Mouse (Mus musculus): ENCODE results near the gene Map1b. TPM values are rescaled to one million over a fixed set of nuclear protein-coding genes. Genes with fewer than 3 reads are reported as not detected.

The Map1b gene
- total RNA-seq, 1 experiment from 2014 or later: 69.6 TPM

DNA sequence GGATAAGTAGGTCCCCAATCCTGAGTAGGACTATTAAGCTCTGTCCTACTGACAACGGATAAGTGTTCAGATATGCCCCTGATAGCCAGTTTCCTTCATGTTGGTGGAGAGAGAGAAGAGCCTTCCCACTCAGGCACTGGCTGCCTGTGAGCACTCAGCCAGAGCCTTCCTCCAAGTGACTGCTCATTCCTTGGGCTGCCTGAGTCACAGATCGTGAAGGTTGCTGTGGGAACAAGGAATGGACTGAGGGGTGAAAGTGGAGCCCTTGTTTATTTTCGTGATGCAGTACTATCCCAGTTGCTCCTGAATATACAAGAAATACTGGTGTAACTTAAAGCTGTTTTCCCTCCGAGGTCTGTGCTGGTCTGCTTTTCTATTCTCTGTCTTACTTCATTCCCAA is 117.0 kb downstream of the Map1b start:
- DNase-seq: no peak

DNA sequence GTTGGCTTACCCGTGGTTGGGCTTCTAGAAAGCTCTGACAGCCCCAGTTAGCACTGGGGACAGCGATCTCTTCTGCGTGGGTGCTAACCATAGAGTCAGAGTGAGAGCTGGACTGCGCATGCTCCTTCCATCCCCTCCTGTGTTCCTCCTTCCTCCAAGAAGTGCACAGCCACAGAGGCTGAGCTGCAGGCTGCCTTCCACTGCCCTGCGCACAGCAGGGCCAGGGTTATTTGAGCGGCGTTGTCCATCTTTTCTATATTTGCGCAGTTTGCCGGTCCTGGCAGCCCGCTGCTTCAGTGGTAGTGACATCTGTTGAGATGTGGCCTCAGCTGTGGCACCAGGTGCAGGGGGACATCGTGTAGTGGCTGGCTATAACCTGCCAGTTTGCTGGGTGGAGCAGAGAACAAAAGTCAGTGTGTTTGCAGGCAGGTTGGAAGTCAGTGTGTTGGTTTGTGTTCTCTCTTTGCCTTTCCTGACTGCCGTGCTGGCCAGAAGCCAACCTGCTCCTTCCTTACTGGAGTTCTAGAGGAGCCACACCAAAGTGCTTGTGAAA is 118.1 kb downstream of the Map1b start:
- peak; percentile 62 for DNase-seq

DNA sequence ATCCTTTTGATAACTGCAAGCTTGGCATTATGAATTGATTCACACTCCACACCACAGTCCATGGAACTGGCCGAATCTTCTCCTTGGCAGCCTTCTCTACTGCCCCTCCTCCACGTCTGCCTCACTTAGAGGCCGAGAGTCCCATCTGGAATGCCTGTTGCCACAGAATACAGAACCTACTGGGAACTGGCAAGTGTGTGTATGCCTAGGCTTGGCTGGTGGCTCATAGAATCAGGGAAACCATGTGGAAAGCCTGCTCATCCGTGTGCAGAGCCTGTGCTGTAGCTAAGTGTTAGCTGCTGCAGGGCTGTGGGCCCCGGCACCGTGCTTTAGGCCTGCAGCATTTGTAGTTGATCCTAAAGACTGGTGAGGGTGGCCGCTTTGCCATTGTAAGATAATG is 119.1 kb downstream of the Map1b start:
- DNase-seq: no peak

DNA sequence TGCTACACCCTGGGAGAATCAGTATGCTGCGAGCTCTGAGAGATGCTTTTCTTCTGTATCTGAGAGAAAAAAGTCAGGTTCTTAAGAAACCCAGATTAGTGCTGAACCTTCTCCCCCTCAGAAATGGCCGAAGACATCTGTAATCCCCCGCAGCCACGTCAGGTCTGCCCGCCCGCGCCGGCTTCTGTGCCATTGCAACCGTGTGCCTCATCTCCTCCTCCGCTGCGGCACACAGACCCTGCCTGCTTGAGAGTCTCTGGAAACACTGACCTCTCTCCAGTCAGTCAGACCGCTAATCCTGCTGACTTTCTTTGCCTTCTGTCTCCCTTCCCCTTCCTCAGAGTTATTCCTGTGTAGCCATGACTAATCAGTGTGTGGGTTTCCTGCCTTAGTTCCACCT is 120.8 kb downstream of the Map1b start:
- no peak for DNase-seq

DNA sequence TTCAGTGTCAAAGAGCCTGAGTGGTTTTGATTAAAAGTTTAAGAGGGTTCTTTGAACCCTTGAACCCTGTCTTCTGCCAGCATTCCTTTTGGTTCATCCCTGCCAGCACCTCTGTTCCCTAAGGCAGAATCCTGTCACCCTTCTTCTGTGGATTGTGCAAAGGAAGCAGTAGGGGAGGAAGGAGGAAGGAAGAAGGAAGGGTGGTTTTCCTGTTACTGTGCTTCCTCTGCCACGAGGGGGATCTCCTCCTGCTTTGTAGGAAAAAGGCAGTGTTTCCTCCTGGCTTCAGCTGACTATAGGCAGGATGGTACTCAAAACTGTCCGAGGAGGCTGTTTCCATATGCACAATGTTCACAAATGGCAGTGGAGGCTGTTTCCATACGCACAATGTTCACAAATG is 121.6 kb downstream of the Map1b start:
- no peak for DNase-seq

DNA sequence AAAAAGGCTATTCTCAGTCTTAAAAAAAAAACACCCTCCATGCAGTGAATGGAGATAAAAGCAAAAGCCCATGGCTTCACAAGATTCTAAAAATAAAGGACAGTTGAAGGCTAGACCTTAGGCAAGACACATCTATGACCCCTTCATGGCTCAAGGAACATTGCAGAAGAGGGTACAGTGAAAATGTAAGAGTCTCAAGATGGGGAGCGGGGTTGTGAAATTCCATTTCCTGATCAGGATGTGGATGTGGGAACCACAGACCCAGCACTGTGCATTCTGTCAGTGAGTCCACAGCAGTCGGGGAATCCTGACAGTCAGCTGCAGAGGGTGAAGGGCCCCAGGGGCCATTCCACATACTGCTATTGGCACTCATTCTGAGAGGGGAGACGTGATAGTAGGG is 123.2 kb downstream of the Map1b start:
- DNase-seq: no peak

DNA sequence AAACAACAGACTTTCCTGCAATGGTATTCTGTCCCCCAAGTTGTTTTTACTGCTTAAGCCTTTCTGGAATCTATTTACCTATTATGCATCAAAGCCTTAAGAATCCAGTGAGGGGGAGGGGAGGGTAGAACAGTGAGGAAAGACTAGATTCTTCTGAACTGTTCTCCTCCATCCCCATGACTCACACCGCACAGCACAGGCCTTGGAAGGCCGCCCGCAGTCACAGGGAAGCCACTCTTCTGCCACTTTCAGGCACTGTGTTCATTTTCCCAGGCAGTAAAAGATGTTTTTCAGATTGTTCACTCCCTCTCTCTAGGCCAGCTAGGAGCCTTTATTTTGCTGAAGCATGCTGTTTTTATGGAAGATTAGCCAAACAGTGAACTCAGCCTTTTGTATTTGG is 124.9 kb downstream of the Map1b start:
- DNase-seq: peak; percentile 84

DNA sequence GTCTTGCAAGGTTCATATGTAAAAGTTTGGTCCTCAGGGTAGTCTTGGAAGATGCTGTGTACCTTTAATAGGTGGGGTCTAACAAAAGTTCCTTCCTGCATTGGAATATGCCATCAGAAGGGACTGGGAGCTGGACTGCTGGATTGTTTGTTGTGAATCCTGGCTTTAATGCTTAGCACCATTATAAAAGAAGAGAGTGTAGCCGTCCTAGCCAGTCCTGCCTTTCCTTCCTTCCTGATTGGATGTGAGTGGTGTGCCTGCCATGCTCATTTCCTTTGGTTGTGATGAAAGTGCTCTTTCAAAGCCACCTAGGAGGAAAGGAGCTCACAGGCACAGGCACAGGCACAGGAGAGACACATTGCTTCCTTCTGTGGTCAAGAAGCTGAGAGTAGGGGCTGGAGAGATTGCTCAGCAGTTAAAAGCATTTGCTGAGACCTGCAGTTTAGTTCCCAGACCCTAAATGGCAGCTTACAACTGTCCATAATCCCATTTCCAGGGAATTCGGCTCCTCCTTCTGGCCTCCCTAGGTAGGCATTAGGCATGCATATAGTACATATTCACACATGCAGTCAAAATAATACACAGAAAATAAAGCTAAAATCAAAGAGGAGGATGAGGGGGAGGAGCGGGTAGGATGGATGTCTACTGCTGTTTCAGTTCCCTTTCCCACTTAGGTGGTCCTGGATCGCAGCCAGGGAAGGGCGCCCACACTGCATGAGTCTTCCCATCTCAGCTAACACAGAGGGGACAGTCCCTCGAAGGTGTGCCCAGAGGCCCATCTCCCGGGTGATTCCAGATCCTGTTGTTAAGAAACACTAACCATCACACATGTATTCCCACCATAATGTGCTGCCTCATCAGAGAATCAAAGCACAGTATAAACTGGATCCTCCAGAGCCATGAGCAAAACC is 128.2 kb downstream of the Map1b start:
- no peak for DNase-seq

DNA sequence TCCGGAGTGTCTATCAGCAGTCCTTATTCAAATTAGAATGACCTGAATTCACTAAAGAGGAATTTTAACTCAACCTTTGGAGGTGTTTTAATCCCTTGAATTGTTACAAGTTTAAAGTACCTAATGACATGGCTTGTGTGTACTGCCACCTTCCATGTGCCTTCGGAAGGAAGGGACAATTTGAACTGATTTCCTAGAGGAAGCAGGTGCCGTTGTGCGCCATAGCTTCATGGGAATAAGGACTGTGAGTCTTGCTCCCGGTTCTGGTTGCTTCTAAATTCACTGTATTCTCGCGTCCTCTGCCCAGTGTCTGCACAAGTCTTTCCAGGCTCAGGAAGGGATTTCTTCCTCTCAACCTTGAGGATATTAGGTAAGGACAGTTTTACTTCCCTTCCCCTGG is 130.0 kb downstream of the Map1b start:
- DNase-seq: no peak

DNA sequence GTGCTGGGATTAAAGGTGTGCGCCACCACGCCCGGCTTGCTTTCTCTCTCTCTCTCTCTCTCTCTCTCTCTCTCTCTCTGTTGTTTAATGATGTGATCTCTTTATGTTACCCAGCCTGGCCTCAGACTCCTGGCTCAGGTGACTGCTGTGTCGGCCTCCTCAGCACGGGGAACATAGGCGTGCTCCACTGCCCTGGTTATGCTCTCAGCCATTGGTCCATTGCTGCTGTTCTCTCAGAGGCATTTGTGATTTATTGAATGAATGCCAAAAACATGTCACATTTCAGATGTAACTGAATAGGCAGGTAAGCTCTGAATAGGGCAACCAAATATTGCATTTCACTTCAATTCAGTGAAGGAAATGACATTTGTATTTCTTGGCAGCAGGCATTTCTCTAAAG is 130.4 kb downstream of the Map1b start:
- DNase-seq: no peak

DNA sequence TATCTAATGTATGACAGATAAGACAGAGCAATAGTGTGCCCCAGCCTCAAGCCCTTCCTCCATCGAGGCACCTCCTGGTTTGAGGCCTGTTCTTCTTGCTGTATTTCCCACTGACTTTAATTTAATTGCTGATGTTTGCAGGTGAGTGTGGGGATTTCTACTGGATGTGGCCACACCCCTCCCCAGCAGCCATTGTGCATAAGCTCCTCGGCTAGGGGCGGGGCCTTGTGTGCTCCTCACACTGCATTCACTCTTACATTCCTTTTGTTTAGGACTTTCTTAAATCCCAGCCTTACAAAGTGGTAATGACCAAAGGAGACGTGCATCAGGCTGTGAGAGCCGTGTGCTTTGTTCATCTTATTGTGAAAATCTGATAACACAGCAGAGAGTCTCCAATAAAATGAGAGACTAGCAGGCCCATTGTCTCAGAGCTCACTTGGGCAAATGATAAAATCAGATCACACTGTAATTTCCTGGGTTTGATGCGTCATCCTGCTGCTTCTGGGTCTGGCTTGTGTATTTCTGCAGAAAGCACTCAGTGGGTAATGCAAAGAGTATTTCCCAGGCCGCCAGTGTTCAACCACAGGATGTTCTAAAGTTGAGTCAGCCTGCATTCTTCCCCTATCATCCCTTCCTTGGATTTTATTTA is 131.7 kb downstream of the Map1b start:
- no peak for DNase-seq

DNA sequence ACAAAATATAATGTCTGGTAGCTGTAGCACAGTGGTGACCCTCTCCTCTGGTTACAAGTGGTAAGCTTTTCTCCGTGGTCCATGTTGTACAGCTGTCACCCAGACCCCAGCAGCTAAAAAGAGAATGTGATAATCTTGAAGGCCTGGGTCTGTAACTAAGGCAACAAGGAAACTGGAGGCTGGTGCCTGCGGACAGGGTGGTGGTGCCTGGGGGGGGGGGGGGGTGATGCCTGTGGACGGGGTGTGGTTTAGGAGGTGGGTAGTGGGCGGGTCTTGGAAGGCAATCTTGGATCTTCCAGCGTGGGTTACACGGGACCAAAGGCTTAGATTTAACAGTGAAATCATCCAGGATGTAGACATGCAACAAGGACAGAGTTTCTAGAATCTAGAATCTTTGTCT is 134.0 kb downstream of the Map1b start:
- no peak for DNase-seq

DNA sequence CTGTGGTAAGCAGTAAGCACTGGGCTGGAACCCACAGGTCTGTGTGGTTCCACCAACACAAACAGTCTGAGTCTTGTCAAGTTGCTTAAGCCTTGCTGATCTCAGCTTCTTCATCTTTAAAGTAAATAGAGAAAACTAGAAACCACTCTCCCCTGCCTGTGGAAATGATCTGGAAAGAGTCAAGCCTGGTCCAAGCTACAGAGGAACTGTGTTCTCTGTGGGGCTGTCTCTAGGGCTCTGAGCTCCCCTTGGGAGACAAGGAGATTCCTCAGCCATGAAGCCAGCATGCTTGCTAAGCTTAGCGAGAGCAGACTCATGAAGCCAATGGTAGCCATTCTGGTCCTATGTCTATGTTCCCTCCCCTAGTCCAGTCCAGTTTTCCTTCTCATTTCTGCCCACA is 138.1 kb downstream of the Map1b start:
- no peak for DNase-seq

DNA sequence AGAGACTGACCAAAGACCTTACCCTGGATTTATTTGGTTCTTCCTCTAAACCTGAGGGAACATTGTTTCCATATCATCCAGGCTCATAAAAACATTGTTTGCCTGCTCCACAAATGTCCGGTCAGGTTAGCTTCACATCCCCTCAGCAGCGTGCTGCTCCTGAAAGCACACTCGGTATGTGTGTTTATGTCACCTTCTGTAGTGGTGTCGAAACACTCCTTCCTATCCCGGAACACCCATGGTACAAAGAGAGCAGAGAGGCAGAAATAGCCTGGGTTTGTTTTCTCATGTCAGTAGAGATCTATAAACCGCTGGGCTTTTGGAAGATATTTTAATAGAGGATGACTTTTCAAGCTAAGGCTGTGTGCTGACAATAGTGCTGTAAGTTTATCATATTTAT is 139.3 kb downstream of the Map1b start:
- no peak for DNase-seq

DNA sequence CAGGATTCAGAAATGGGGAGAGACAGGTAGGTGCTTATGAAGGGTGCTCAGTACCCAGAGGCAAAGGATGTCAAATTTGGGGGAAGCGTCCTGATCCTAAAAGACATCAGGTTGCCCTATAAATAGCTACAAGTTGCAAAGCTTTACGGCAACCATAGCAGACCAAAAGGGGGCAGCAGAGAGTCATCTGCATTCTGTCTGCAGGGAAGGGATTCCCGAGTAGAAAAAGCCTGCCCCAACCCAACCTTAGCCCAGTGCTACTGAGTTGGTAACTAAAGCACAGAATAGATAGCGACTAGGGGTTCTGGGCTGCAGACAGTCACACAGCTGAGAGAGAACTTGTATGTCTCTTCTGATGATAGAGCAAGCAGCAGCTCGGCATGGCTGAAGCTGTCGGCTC is 140.8 kb downstream of the Map1b start:
- peak; percentile 78 for DNase-seq

DNA sequence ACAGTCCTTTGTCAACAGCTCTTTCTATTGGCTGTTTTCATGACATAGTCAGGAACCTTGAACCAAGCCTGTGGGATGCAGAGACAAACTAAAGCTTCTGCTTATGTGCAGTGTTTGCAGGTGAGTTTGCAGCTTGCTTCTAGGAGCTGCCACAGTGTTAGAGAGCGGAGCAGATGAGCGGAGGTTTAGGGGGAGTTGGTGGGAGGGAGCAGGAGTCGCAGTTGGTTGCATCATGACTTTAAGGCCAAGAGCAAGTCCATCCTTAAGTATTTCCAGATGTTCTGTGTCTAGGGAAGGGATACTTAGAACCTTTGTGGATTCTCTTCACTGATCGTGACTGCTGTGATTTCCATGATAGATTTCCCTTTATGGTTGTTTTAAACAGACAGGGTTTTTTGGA is 142.1 kb downstream of the Map1b start:
- no peak for DNase-seq

DNA sequence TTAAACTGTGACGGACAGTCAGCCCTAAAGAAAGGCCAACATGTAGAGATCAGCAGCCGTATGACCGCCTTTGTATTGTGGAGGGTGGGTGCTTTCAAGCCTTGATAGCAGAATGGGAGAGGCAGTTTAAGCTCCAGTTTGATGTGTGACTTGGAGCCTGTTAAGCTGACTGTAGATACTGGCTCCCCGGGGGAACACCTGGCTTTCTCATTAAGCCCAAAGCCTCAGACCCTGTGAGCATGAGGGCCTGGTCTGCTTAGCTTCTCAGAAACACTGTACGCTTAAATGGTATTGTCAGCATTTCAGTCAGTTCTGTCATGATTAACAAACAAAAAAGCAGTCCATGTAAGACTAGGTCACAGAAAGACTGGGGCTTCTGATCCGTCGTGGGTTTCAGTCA is 142.7 kb downstream of the Map1b start:
- no peak for DNase-seq

Other genes starting within 250 kb of the Map1b start
- 40.8 and 41.1 TPM in 2 replicates for gene Ptcd2, start 171.8 kb downstream of the Map1b start, total RNA-seq (2021)
- 44.0 and 49.5 TPM in 2 replicates for gene Mrps27, start 171.8 kb downstream of the Map1b start, total RNA-seq (2021)